8 mouse cellular contexts compared by ENCODE assay signal in genomic region chr7:99154648-99155151, GRCm38 (mm10). TPM values are rescaled to one million over a fixed set of nuclear protein-coding genes. Genes with fewer than 3 reads are reported as not detected.
DNase-seq lines count a peak whose midpoint lies in the region; ATAC-seq and TF ChIP-seq lines count a peak whose summit lies in the region.

No protein-coding gene starts in this region.

- H3K9ac ChIP-seq in hindbrain, embryonic 11.5 days (ENCODE audit: low read depth, low read length) = no peak overlapping the region
- H3K9ac ChIP-seq in hindbrain, embryonic 14.5 days = no peak overlapping the region
- H3K9ac ChIP-seq in hindbrain, embryonic 12.5 days = no peak overlapping the region
- no peak overlapping the region for H3K9ac ChIP-seq in liver, postnatal 0 days (replicated peaks)

- peak; percentile 22 for DNase-seq in hindbrain, embryonic 11.5 days (ENCODE audit: low spot score)
- DNase-seq in hindbrain, embryonic 14.5 days (ENCODE audit: low spot score) = no peak
- peak; percentile 16 for DNase-seq in MN1 (ENCODE audit: low spot score)
- DNase-seq in liver, postnatal 0 days = no peak
- DNase-seq in ovary, postnatal 14 days (ENCODE audit: low spot score) = no peak
- no peak for DNase-seq in cerebellum, adult 9-10 months

- no peak overlapping the region for H3K4me2 ChIP-seq in hindbrain, embryonic 11.5 days (replicated peaks; ENCODE audit: low read depth, low read length)
- no peak overlapping the region for H3K4me2 ChIP-seq in hindbrain, embryonic 14.5 days (replicated peaks)
- no peak overlapping the region for H3K4me2 ChIP-seq in hindbrain, embryonic 12.5 days (replicated peaks)
- no peak overlapping the region for H3K4me2 ChIP-seq in liver, postnatal 0 days (ENCODE audit: low read depth, low read length)

- H3K27me3 ChIP-seq in hindbrain, embryonic 11.5 days (ENCODE audit: control insufficient read depth, insufficient read depth, low read length) = no peaks in the 10 kb centered on the region
- H3K27me3 ChIP-seq in hindbrain, embryonic 14.5 days (ENCODE audit: control insufficient read depth, insufficient read depth, low read length) = no peaks in the 10 kb centered on the region
- no peaks in the 10 kb centered on the region for H3K27me3 ChIP-seq in hindbrain, embryonic 12.5 days
- H3K27me3 ChIP-seq in liver, postnatal 0 days (ENCODE audit: insufficient read depth, low read length) = no peaks in the 10 kb centered on the region

- ATAC-seq in hindbrain, embryonic 11.5 days (ENCODE audit: low FRiP score) = peak; percentile 52
- ATAC-seq in hindbrain, embryonic 14.5 days (ENCODE audit: low FRiP score) = no peak; the same call in 1 of the 2 replicates
- ATAC-seq in hindbrain, embryonic 12.5 days (ENCODE audit: low FRiP score) = peak; percentile 46
- ATAC-seq in liver, postnatal 0 days = no peak
- no peak for ATAC-seq in erythroid progenitor cell, adult 5-6 weeks (replicated peaks; ENCODE audit: low FRiP score, poor library complexity, severe bottlenecking)

- H3K4me3 ChIP-seq in hindbrain, embryonic 11.5 days (ENCODE audit: low read depth, low read length) = no peak overlapping the region
- H3K4me3 ChIP-seq in hindbrain, embryonic 14.5 days (replicated peaks; ENCODE audit: low read length) = no peak overlapping the region
- no peak overlapping the region for H3K4me3 ChIP-seq in hindbrain, embryonic 12.5 days
- H3K4me3 ChIP-seq in liver, postnatal 0 days (ENCODE audit: low read depth, low read length) = no peak overlapping the region

- H3K36me3 ChIP-seq in hindbrain, embryonic 11.5 days (ENCODE audit: control insufficient read depth, insufficient read depth, low read length) = no peaks in the 10 kb centered on the region
- H3K36me3 ChIP-seq in hindbrain, embryonic 14.5 days (replicated peaks; ENCODE audit: control insufficient read depth, insufficient read depth) = no peaks in the 10 kb centered on the region
- H3K36me3 ChIP-seq in hindbrain, embryonic 12.5 days = no peaks in the 10 kb centered on the region
- peaks cover 33% of the 10 kb centered on the region for H3K36me3 ChIP-seq in liver, postnatal 0 days (replicated peaks; ENCODE audit: insufficient read depth, low read length)

- 65% methylated on average over 8 of the region's 8 CpGs for WGBS in hindbrain, embryonic 11.5 days
- WGBS in hindbrain, embryonic 14.5 days = 55% methylated on average over 8 of the region's 8 CpGs
- WGBS in hindbrain, embryonic 12.5 days = 64% methylated on average over 8 of the region's 8 CpGs
- WGBS in liver, postnatal 0 days (ENCODE audit: insufficient replicate concordance) = 53% methylated on average over 8 of the region's 8 CpGs

- no peaks in the 10 kb centered on the region for H3K9me3 ChIP-seq in hindbrain, embryonic 11.5 days (ENCODE audit: control insufficient read depth, low read length)
- no peaks in the 10 kb centered on the region for H3K9me3 ChIP-seq in hindbrain, embryonic 14.5 days (ENCODE audit: control insufficient read depth, low read length)
- no peaks in the 10 kb centered on the region for H3K9me3 ChIP-seq in hindbrain, embryonic 12.5 days (replicated peaks)
- no peaks in the 10 kb centered on the region for H3K9me3 ChIP-seq in liver, postnatal 0 days (ENCODE audit: low read length)

- H3K27ac ChIP-seq in hindbrain, embryonic 11.5 days (ENCODE audit: low read depth, low read length) = no peak overlapping the region
- H3K27ac ChIP-seq in hindbrain, embryonic 14.5 days = no peak overlapping the region
- no peak overlapping the region for H3K27ac ChIP-seq in hindbrain, embryonic 12.5 days
- 0 out of 2 replicates have a peak overlapping the region, but pooled peaks have one; percentile 1 for H3K27ac ChIP-seq in liver, postnatal 0 days (ENCODE audit: low read depth)

- TF ChIP-seq CTCF in liver, postnatal 0 days (IDR thresholded peaks at IDR 0.05; ENCODE audit: low read depth) = no peak

- H3K4me1 ChIP-seq in hindbrain, embryonic 11.5 days (replicated peaks; ENCODE audit: control insufficient read depth, insufficient read depth, low read length) = no peaks in the 10 kb centered on the region
- H3K4me1 ChIP-seq in hindbrain, embryonic 14.5 days (replicated peaks; ENCODE audit: control insufficient read depth, insufficient read depth, low read length) = peaks cover 6% of the 10 kb centered on the region
- peaks cover 8% of the 10 kb centered on the region for H3K4me1 ChIP-seq in hindbrain, embryonic 12.5 days
- H3K4me1 ChIP-seq in liver, postnatal 0 days (ENCODE audit: insufficient read depth) = peaks cover 41% of the 10 kb centered on the region

- TF ChIP-seq EP300 in liver, postnatal 0 days (IDR thresholded peaks at IDR 0.05; ENCODE audit: low read depth) = no peak

RNA-seq across cellular contexts. Expression of gene Uvrag, which starts 13.8 kb away (rescaled TPM):
- 11.7 and 13.1 TPM in 2 replicates for polyA plus RNA-seq in hindbrain, embryonic 11.5 days (2014; fragmentation: Nextera tagmentation; extraction: Ambion mirVana)
- 16.1 and 18.0 TPM in 2 replicates for polyA plus RNA-seq in hindbrain, embryonic 14.5 days (2014; fragmentation: Nextera tagmentation; extraction: Ambion mirVana)
- polyA plus RNA-seq in hindbrain, embryonic 12.5 days (2016; fragmentation: Nextera tagmentation; extraction: Ambion mirVana) = 16.6 and 17.7 TPM in 2 replicates
- polyA plus RNA-seq in liver, postnatal 0 days (2015; fragmentation: Nextera tagmentation; extraction: Ambion mirVana) = 9.4 and 11.9 TPM in 2 replicates
- total RNA-seq in erythroid progenitor cell, adult 5-6 weeks (2015; ENCODE audit: low replicate concordance) = 10.5 and 32.4 TPM in 2 replicates
- total RNA-seq in erythroid progenitor cell, adult 5-6 weeks (2017; ENCODE audit: low replicate concordance) = 9.6 and 15.6 TPM in 2 replicates

RNA-seq across cellular contexts. Expression of gene Dgat2, which starts 27.8 kb away (rescaled TPM):
- polyA plus RNA-seq in hindbrain, embryonic 11.5 days (2014; fragmentation: Nextera tagmentation; extraction: Ambion mirVana) = 9.4 and 11.2 TPM in 2 replicates
- polyA plus RNA-seq in hindbrain, embryonic 14.5 days (2014; fragmentation: Nextera tagmentation; extraction: Ambion mirVana) = 17.3 and 18.4 TPM in 2 replicates
- 11.6 and 12.8 TPM in 2 replicates for polyA plus RNA-seq in hindbrain, embryonic 12.5 days (2016; fragmentation: Nextera tagmentation; extraction: Ambion mirVana)
- 226 and 249 TPM in 2 replicates for polyA plus RNA-seq in liver, postnatal 0 days (2015; fragmentation: Nextera tagmentation; extraction: Ambion mirVana)
- 0.42 and 7.6 TPM in 2 replicates for total RNA-seq in erythroid progenitor cell, adult 5-6 weeks (2015; ENCODE audit: low replicate concordance)
- 0.90 and 2.8 TPM in 2 replicates for total RNA-seq in erythroid progenitor cell, adult 5-6 weeks (2017; ENCODE audit: low replicate concordance)

Comparison
In these comparisons a context has a peak if more than half of its experiments do, and no peak if none do; other contexts are left out.
1. ATAC-seq: peak in hindbrain, embryonic 11.5 days (single experiment) and hindbrain, embryonic 12.5 days (single experiment); none in hindbrain, embryonic 14.5 days (single experiment), liver, postnatal 0 days (single experiment) and erythroid progenitor cell, adult 5-6 weeks (single experiment).
2. DNase-seq: peak in hindbrain, embryonic 11.5 days (single experiment) and MN1 (single experiment); none in hindbrain, embryonic 14.5 days (single experiment), liver, postnatal 0 days (single experiment), ovary, postnatal 14 days (single experiment) and cerebellum, adult 9-10 months (single experiment).
3. RNA of gene Dgat2, which starts 27.8 kb away (polyA plus RNA-seq): 226 to 249 TPM in liver, postnatal 0 days; 17.3 to 18.4 TPM in hindbrain, embryonic 14.5 days, 11.6 to 12.8 TPM in hindbrain, embryonic 12.5 days and 9.4 to 11.2 TPM in hindbrain, embryonic 11.5 days; every median in the first group is over 10 times any median in the second.